Mouse (Mus musculus): ENCODE measurements around the gene Gpr153.
A peak's percentile ranks its signal among the peaks of the same experiment; 100 is the strongest.

DNA sequence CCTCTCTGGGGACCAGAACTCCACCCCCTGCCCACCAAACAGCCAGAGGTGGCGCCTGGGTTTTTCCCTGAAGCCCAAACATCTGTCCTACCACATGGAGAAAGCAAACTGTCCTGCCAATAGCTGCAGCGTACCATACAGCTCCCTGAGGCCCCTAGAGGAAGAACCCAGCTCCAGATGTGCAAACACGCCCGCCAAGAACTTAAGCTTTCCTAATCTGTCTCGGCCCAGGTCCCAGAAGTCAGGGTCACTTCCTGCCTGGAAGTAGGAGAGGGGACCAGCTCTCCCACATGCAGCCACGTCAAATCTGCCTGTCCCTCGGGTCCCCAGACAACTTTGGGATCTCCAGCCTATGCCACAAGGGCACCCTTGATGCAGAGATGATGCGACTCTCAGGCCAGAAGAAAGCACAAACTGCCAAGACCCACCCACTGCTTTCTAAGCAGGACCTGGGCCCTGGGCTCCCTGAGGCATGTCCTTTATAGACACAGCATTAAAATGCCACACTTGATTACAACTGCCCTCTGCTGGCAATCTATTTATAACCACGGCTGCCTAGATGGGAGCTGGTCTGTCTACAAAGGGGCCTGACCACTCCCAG is 1.5 kb upstream of the Gpr153 start:
- TF ChIP-seq CTCF (IDR thresholded peaks at IDR 0.05; ENCODE audit: borderline replicate concordance, insufficient read depth, low read depth, low read length) (peak; percentile 14; the same call in 1 of the 2 replicates), POLR2A (IDR thresholded peaks at IDR 0.05; ENCODE audit: borderline replicate concordance, insufficient read depth, low read length) (no peak)

Measured in cerebellum, adult 2 months (tissue).